Mouse (Mus musculus): ENCODE measurements around the gene Kif11. TPM values are rescaled to one million over a fixed set of nuclear protein-coding genes. Genes with fewer than 3 reads are reported as not detected.

The Kif11 gene
- total and polyA plus RNA-seq, 2 experiments = 0.11 to 0.55 TPM

- Histone ChIP-seq H3K4me1 (ENCODE audit: control insufficient read depth, insufficient read depth, low read length) (peaks cover 32% of the 10 kb centered on the region), H3K27me3 (ENCODE audit: control insufficient read depth, insufficient read depth, low read length) (no peaks in the 10 kb centered on the region), H3K4me3 (ENCODE audit: insufficient read depth, low read depth, low read length) (no peak overlapping the region), H3K27ac (replicated peaks; ENCODE audit: insufficient read depth, low read depth, low read length) (peak overlapping the region; percentile 17), H3K36me3 (ENCODE audit: control insufficient read depth, insufficient read depth, low read length) (peaks cover 28% of the 10 kb centered on the region), H3K9ac (ENCODE audit: low read depth, low read length) (peak overlapping the region; percentile 41; the same call in 1 of the 2 replicates), H3K79me2 (ENCODE audit: control insufficient read depth, insufficient read depth, low read length) (peaks cover 2% of the 10 kb centered on the region; the same call in 1 of the 2 replicates)
- WGBS = 32% methylated on average over 4 of the region's 4 CpGs
- peak; percentile 67 for DNase-seq (ENCODE audit: extremely low read depth, low read depth, low spot score)
- TF ChIP-seq CTCF (IDR thresholded peaks at IDR 0.05; ENCODE audit: low read depth, low read length) = no peak
- TF ChIP-seq POLR2A (IDR thresholded peaks at IDR 0.05; ENCODE audit: extremely low read depth, insufficient read depth, low read length) = no peak
Observed at GRCm38 (mm10) chr19:37440181-37440580, 64.0 kb downstream of the Kif11 start.

- no peak for TF ChIP-seq POLR2A (IDR thresholded peaks at IDR 0.05; ENCODE audit: extremely low read depth, insufficient read depth, low read length)
- no peak for TF ChIP-seq CTCF (IDR thresholded peaks at IDR 0.05; ENCODE audit: low read depth, low read length)
- Histone ChIP-seq H3K4me3 (ENCODE audit: insufficient read depth, low read depth, low read length) (no peak overlapping the region), H3K79me2 (ENCODE audit: control insufficient read depth, insufficient read depth, low read length) (no peaks in the 10 kb centered on the region), H3K9ac (ENCODE audit: low read depth, low read length) (peak overlapping the region; percentile 30), H3K36me3 (ENCODE audit: control insufficient read depth, insufficient read depth, low read length) (peaks cover 28% of the 10 kb centered on the region), H3K27me3 (ENCODE audit: control insufficient read depth, insufficient read depth, low read length) (no peaks in the 10 kb centered on the region), H3K27ac (replicated peaks; ENCODE audit: insufficient read depth, low read depth, low read length) (peak overlapping the region; percentile 83), H3K4me1 (ENCODE audit: control insufficient read depth, insufficient read depth, low read length) (peaks cover 34% of the 10 kb centered on the region)
- DNase-seq (ENCODE audit: extremely low read depth, low read depth, low spot score) = peak; percentile 85
- 37% methylated on average over 16 of the region's 16 CpGs for WGBS
Observed at GRCm38 (mm10) chr19:37440708-37441475, 64.7 kb downstream of the Kif11 start.

- peak; percentile 100 for DNase-seq (ENCODE audit: extremely low read depth, low read depth, low spot score)
- Histone ChIP-seq H3K36me3 (ENCODE audit: control insufficient read depth, insufficient read depth, low read length) (peaks cover 14% of the 10 kb centered on the region), H3K9ac (ENCODE audit: low read depth, low read length) (0 out of 2 replicates have a peak overlapping the region, but pooled peaks have one; percentile 45), H3K79me2 (ENCODE audit: control insufficient read depth, insufficient read depth, low read length) (no peaks in the 10 kb centered on the region), H3K27me3 (ENCODE audit: control insufficient read depth, insufficient read depth, low read length) (no peaks in the 10 kb centered on the region), H3K4me1 (ENCODE audit: control insufficient read depth, insufficient read depth, low read length) (peaks cover 37% of the 10 kb centered on the region), H3K4me3 (ENCODE audit: insufficient read depth, low read depth, low read length) (no peak overlapping the region), H3K27ac (replicated peaks; ENCODE audit: insufficient read depth, low read depth, low read length) (peak overlapping the region; percentile 83)
- no peak for TF ChIP-seq POLR2A (IDR thresholded peaks at IDR 0.05; ENCODE audit: extremely low read depth, insufficient read depth, low read length)
- no peak for TF ChIP-seq CTCF (IDR thresholded peaks at IDR 0.05; ENCODE audit: low read depth, low read length)
- 20% methylated on average over 10 of the region's 10 CpGs for WGBS
Observed at GRCm38 (mm10) chr19:37442524-37443286, 66.5 kb downstream of the Kif11 start.

- peaks cover 13% of the 10 kb centered on the region for H3K36me3 ChIP-seq (ENCODE audit: control insufficient read depth, insufficient read depth, low read length)
- H3K27me3 ChIP-seq (ENCODE audit: control insufficient read depth, insufficient read depth, low read length) = no peaks in the 10 kb centered on the region
- TF ChIP-seq POLR2A (IDR thresholded peaks at IDR 0.05; ENCODE audit: extremely low read depth, insufficient read depth, low read length) = no peak
- TF ChIP-seq CTCF (IDR thresholded peaks at IDR 0.05; ENCODE audit: low read depth, low read length) = no peak
- no peak overlapping the region; the same call in 1 of the 2 replicates for H3K9ac ChIP-seq (ENCODE audit: low read depth, low read length)
- H3K4me1 ChIP-seq (ENCODE audit: control insufficient read depth, insufficient read depth, low read length) = peaks cover 36% of the 10 kb centered on the region
- no peaks in the 10 kb centered on the region for H3K79me2 ChIP-seq (ENCODE audit: control insufficient read depth, insufficient read depth, low read length)
- WGBS = 32% methylated on average over 4 of the region's 4 CpGs
- H3K4me3 ChIP-seq (ENCODE audit: insufficient read depth, low read depth, low read length) = no peak overlapping the region
- DNase-seq (ENCODE audit: extremely low read depth, low read depth, low spot score) = no peak
- H3K27ac ChIP-seq (replicated peaks; ENCODE audit: insufficient read depth, low read depth, low read length) = peak overlapping the region; percentile 43
Observed at GRCm38 (mm10) chr19:37443631-37444140, 67.5 kb downstream of the Kif11 start.

- Histone ChIP-seq H3K4me3 (ENCODE audit: insufficient read depth, low read depth, low read length) (peak overlapping the region; percentile 46; the same call in 1 of the 2 replicates), H3K79me2 (ENCODE audit: control insufficient read depth, insufficient read depth, low read length) (no peaks in the 10 kb centered on the region), H3K27me3 (ENCODE audit: control insufficient read depth, insufficient read depth, low read length) (no peaks in the 10 kb centered on the region), H3K27ac (replicated peaks; ENCODE audit: insufficient read depth, low read depth, low read length) (no peak overlapping the region), H3K36me3 (ENCODE audit: control insufficient read depth, insufficient read depth, low read length) (peaks cover 2% of the 10 kb centered on the region; the same call in 1 of the 2 replicates), H3K4me1 (ENCODE audit: control insufficient read depth, insufficient read depth, low read length) (peaks cover 11% of the 10 kb centered on the region), H3K9ac (ENCODE audit: low read depth, low read length) (no peak overlapping the region)
- TF ChIP-seq CTCF (IDR thresholded peaks at IDR 0.05; ENCODE audit: low read depth, low read length) (no peak), POLR2A (IDR thresholded peaks at IDR 0.05; ENCODE audit: extremely low read depth, insufficient read depth, low read length) (no peak)
- WGBS = 81% methylated on average over 5 of the region's 5 CpGs
- DNase-seq (ENCODE audit: extremely low read depth, low read depth, low spot score) = no peak
Observed at GRCm38 (mm10) chr19:37448212-37448611, 72.0 kb downstream of the Kif11 start.

All from liver, adult 2 months (tissue).